30 mouse cellular contexts compared by ENCODE assay signal in the genomic region with DNA sequence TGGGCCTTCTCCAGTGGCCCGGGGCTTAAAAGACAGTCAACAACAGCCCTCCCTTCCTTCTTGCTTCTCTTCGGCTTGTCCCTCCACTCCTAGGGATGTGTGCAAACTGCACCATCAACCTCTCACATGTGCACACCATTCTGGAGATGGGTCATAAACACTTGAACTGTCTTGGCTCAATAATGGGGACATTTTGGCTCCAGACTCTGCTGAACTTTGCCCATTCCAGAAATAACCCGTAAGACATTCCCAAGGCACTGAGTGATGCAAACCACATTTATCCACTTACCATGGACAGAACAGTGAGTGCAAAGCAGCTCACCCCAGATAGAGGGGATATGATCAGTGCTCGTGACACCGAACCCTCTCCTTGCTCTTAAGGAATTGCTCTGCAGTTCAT. TPM values are rescaled to one million over a fixed set of nuclear protein-coding genes. Genes with fewer than 3 reads are reported as not detected.
DNase-seq lines count a peak whose midpoint lies in the region; ATAC-seq and TF ChIP-seq lines count a peak whose summit lies in the region.
"Had no signal": no experiment of that assay in that cellular context is flagged by ENCODE, and none has a peak within 500 bp of the region (broad histone marks: within the 10 kb centered on the region; RNA-seq: fewer than 3 reads in every experiment).

No protein-coding gene starts in this region.

- 72% methylated on average over 5 of the region's 5 CpGs for WGBS in limb, embryonic 14.5 days
- WGBS in stomach, postnatal 0 days: 66% methylated on average over 5 of the region's 5 CpGs

- intact Hi-C loops in gastrocnemius, adult 2 months (cut with DNase I): no loop called here

- TF ChIP-seq CTCF in gastrocnemius, adult 2 months (IDR thresholded peaks at IDR 0.05): no peak
- no peak for TF ChIP-seq CTCF in stomach, postnatal 0 days (IDR thresholded peaks at IDR 0.05; ENCODE audit: low read depth)

- TF ChIP-seq POLR2A in limb, embryonic 14.5 days (IDR thresholded peaks at IDR 0.05; ENCODE audit: borderline replicate concordance, extremely low read depth, insufficient read depth, insufficient read length): no peak

- no peaks in the 10 kb centered on the region for H3K36me3 ChIP-seq in limb, embryonic 14.5 days (ENCODE audit: control insufficient read depth, insufficient read depth, low read length)
- H3K36me3 ChIP-seq in stomach, postnatal 0 days (ENCODE audit: control insufficient read depth, insufficient read depth, low read length): no peaks in the 10 kb centered on the region
- H3K36me3 ChIP-seq: heart, embryonic 13.5 days; hindbrain, embryonic 12.5 days; kidney, embryonic 15.5 days; liver, embryonic 12.5 days; midbrain, embryonic 10.5 days; neural tube, embryonic 13.5 days had no signal

- peak; percentile 19 for DNase-seq in gastrocnemius, adult 18-20 months (ENCODE audit: low spot score)
- no peak for DNase-seq in gastrocnemius, adult 2 months
- DNase-seq in 3T3-L1 (ENCODE audit: low read depth, low spot score): peak; percentile 28
- DNase-seq in limb, embryonic 14.5 days (ENCODE audit: low spot score): peak; percentile 36
- DNase-seq in lung, postnatal 25 days (ENCODE audit: low spot score): peak; percentile 46
- DNase-seq in stomach, postnatal 0 days (ENCODE audit: low spot score): no peak
- DNase-seq in urinary bladder, adult 2 months (ENCODE audit: low spot score): no peak
- DNase-seq: adrenal gland, adult 2 months; cerebellum, adult 2 months; cerebellum, postnatal 25 days; heart, adult 2 months; heart, postnatal 14 days; thymus, adult 2 months; thymus, postnatal 4 days had no signal

- H3K4me3 ChIP-seq in gastrocnemius, adult 2 months: no peak overlapping the region
- H3K4me3 ChIP-seq in limb, embryonic 14.5 days (replicated peaks; ENCODE audit: low read length): no peak overlapping the region
- H3K4me3 ChIP-seq in stomach, postnatal 0 days (ENCODE audit: low read depth, low read length): no peak overlapping the region
- H3K4me3 ChIP-seq: forebrain, embryonic 13.5 days; heart, adult 2 months; heart, embryonic 13.5 days; hindbrain, embryonic 12.5 days; kidney, embryonic 15.5 days; liver, embryonic 12.5 days; midbrain, embryonic 10.5 days; myocyte; neural tube, embryonic 13.5 days had no signal

- no peaks in the 10 kb centered on the region for H3K9me3 ChIP-seq in limb, embryonic 14.5 days (ENCODE audit: control insufficient read depth, low read length)
- H3K9me3 ChIP-seq in stomach, postnatal 0 days (ENCODE audit: control insufficient read depth, low read length): no peaks in the 10 kb centered on the region
- H3K9me3 ChIP-seq: forebrain, embryonic 13.5 days; hindbrain, embryonic 12.5 days; kidney, embryonic 15.5 days; liver, embryonic 12.5 days; midbrain, embryonic 10.5 days; neural tube, embryonic 13.5 days had no signal

- no peak overlapping the region for H3K4me2 ChIP-seq in limb, embryonic 14.5 days (replicated peaks; ENCODE audit: low read depth, low read length, severe bottlenecking)
- no peak overlapping the region for H3K4me2 ChIP-seq in stomach, postnatal 0 days (replicated peaks; ENCODE audit: low read depth)
- H3K4me2 ChIP-seq: forebrain, embryonic 13.5 days; heart, embryonic 13.5 days; hindbrain, embryonic 12.5 days; kidney, embryonic 15.5 days; liver, embryonic 12.5 days; neural tube, embryonic 13.5 days had no signal

- H3K4me1 ChIP-seq in limb, embryonic 14.5 days (ENCODE audit: control insufficient read depth, insufficient read depth, low read length): no peaks in the 10 kb centered on the region
- no peaks in the 10 kb centered on the region for H3K4me1 ChIP-seq in stomach, postnatal 0 days (replicated peaks; ENCODE audit: control insufficient read depth, insufficient read depth)
- H3K4me1 ChIP-seq: forebrain, embryonic 13.5 days; heart, embryonic 13.5 days; hindbrain, embryonic 12.5 days; kidney, embryonic 15.5 days; liver, embryonic 12.5 days; midbrain, embryonic 10.5 days; neural tube, embryonic 13.5 days had no signal

- no peaks in the 10 kb centered on the region for H3K27me3 ChIP-seq in limb, embryonic 14.5 days (ENCODE audit: control insufficient read depth, insufficient read depth, low read length)
- H3K27me3 ChIP-seq in stomach, postnatal 0 days (ENCODE audit: control insufficient read depth, insufficient read depth, low read length): no peaks in the 10 kb centered on the region
- H3K27me3 ChIP-seq: forebrain, embryonic 13.5 days; hindbrain, embryonic 12.5 days; kidney, embryonic 15.5 days; liver, embryonic 12.5 days; neural tube, embryonic 13.5 days; Patski had no signal

- no peak for TF ChIP-seq EP300 in stomach, postnatal 0 days (optimal IDR thresholded peaks at IDR 0.05)

- no peak overlapping the region for H3K9ac ChIP-seq in limb, embryonic 14.5 days (ENCODE audit: low read depth, low read length, severe bottlenecking)
- no peak overlapping the region for H3K9ac ChIP-seq in stomach, postnatal 0 days (ENCODE audit: low read length)
- H3K9ac ChIP-seq: forebrain, embryonic 13.5 days; heart, embryonic 13.5 days; hindbrain, embryonic 12.5 days; kidney, embryonic 15.5 days; liver, embryonic 12.5 days; neural tube, embryonic 13.5 days had no signal

- peak; percentile 60; the same call in 1 of the 2 replicates for ATAC-seq in limb, embryonic 14.5 days (ENCODE audit: low FRiP score, low read depth)
- ATAC-seq in stomach, postnatal 0 days (ENCODE audit: low FRiP score, low TSS enrichment): no peak
- ATAC-seq: forebrain, embryonic 13.5 days; intestine, postnatal 0 days; liver, embryonic 12.5 days; midbrain, embryonic 16.5 days; Patski had no signal

- H3K27ac ChIP-seq in gastrocnemius, adult 2 months: no peak overlapping the region
- no peak overlapping the region for H3K27ac ChIP-seq in limb, embryonic 14.5 days (replicated peaks; ENCODE audit: low read depth, low read length)
- no peak overlapping the region for H3K27ac ChIP-seq in stomach, postnatal 0 days (replicated peaks)
- H3K27ac ChIP-seq: forebrain, embryonic 13.5 days; heart, adult 2 months; heart, embryonic 13.5 days; hindbrain, embryonic 12.5 days; kidney, embryonic 15.5 days; liver, embryonic 12.5 days; macrophage; midbrain, embryonic 10.5 days; neural tube, embryonic 13.5 days had no signal

RNA-seq across cellular contexts. Expression of a gene that starts 26.0 kb away (rescaled TPM):
- under 1 TPM; 0.09 to 0.24 TPM for total RNA-seq in gastrocnemius, adult 18-20 months (2021)
- total RNA-seq in gastrocnemius, adult 2 months (2021): under 1 TPM in 1 of 2 experiments, not detected in 1; 0.10 TPM
- 12.8 and 19.9 TPM in 2 replicates for polyA plus RNA-seq in limb, embryonic 14.5 days (2012; rRNA removed)
- 5.0 and 6.1 TPM in 2 replicates for polyA plus RNA-seq in limb, embryonic 14.5 days (2014; fragmentation: Nextera tagmentation; extraction: Ambion mirVana)
- 10.0 and 12.5 TPM in 2 replicates for polyA plus RNA-seq in stomach, postnatal 0 days (2015; fragmentation: Nextera tagmentation; extraction: Ambion mirVana)
- polyA plus RNA-seq in urinary bladder, adult 2 months (2012; rRNA removed): 14.1 and 15.0 TPM in 2 replicates
- total RNA-seq: adrenal gland, adult 2 months had no signal
- polyA plus RNA-seq: adrenal gland, adult 2 months; macrophage had no signal

RNA-seq across cellular contexts. Expression of a gene that starts 40.4 kb away (rescaled TPM):
- not detected for total RNA-seq in gastrocnemius, adult 18-20 months (2021)
- total RNA-seq in gastrocnemius, adult 2 months (2021): not detected
- 1.1 and 1.4 TPM in 2 replicates for polyA plus RNA-seq in limb, embryonic 14.5 days (2012; rRNA removed)
- polyA plus RNA-seq in limb, embryonic 14.5 days (2014; fragmentation: Nextera tagmentation; extraction: Ambion mirVana): not detected in 2 replicates
- polyA plus RNA-seq in stomach, postnatal 0 days (2015; fragmentation: Nextera tagmentation; extraction: Ambion mirVana): not detected in 2 replicates
- polyA plus RNA-seq in urinary bladder, adult 2 months (2012; rRNA removed): 0.96 and 1.1 TPM in 2 replicates
- total RNA-seq: adrenal gland, adult 2 months; gastrocnemius, adult 8-10 months; heart, postnatal 14 days had no signal
- polyA plus RNA-seq: embryonic facial prominence, embryonic 14.5 days; forebrain, embryonic 13.5 days; heart, adult 2 months; heart, embryonic 13.5 days; hindbrain, embryonic 12.5 days; intestine, postnatal 0 days; kidney, embryonic 15.5 days; limb, embryonic 11.5 days; liver, embryonic 12.5 days; macrophage; midbrain, embryonic 10.5 days; midbrain, embryonic 16.5 days; myocyte; neural tube, embryonic 13.5 days; Patski; stomach, embryonic 16.5 days had no signal

RNA-seq across cellular contexts. Expression of a gene that starts 43.6 kb away (rescaled TPM):
- under 1 TPM; 0.05 to 0.07 TPM for total RNA-seq in gastrocnemius, adult 18-20 months (2021)
- total RNA-seq in gastrocnemius, adult 2 months (2021): under 1 TPM in 1 of 2 experiments, not detected in 1; 0.05 TPM
- polyA plus RNA-seq in limb, embryonic 14.5 days (2012; rRNA removed): 2.9 and 3.1 TPM in 2 replicates
- 2.5 and 3.3 TPM in 2 replicates for polyA plus RNA-seq in limb, embryonic 14.5 days (2014; fragmentation: Nextera tagmentation; extraction: Ambion mirVana)
- polyA plus RNA-seq in stomach, postnatal 0 days (2015; fragmentation: Nextera tagmentation; extraction: Ambion mirVana): 35.7 and 47.1 TPM in 2 replicates
- polyA plus RNA-seq in urinary bladder, adult 2 months (2012; rRNA removed): 118 and 159 TPM in 2 replicates
- polyA plus RNA-seq: macrophage had no signal

Comparison
In these comparisons a context has a peak if more than half of its experiments do, and no peak if none do; other contexts are left out.
1. DNase-seq: peak in gastrocnemius, adult 18-20 months (single experiment), 3T3-L1 (single experiment), limb, embryonic 14.5 days (single experiment) and lung, postnatal 25 days (single experiment); none in gastrocnemius, adult 2 months (single experiment), stomach, postnatal 0 days (single experiment) and urinary bladder, adult 2 months (single experiment).